Mouse (Mus musculus): ENCODE data around the gene Mta3.
"Not testable (repeated sequence)": the region's sequence is repeated elsewhere in the genome, so short reads cannot be mapped to it uniquely, and the experiment has no call there.

Mta3 gene

GRCm38 (mm10) chr17:83854284-83854918, 148.4 kb downstream of the Mta3 start:
- DNase-seq: peak; percentile 55

DNA sequence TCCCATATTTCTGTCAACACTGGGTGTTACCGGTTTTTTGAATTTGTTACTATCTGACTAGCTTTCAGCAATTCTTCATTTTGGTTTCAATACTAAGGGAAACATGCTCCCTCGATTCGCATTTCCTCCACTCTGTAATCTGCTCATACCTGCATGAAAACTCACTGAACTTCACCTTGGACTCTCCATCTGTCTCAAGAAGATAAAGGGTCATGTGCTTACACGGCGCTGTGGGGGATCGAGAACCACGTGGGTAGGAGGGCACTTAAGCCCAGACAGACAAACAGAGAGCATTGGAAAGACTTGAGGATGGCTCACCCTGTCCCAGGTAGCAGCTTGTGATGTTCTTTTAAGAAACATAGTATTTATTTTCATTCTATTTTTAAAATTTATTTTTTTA, 152.4 kb downstream of the Mta3 start:
- DNase-seq: no peak

GRCm38 (mm10) chr17:83859639-83860038, 153.7 kb downstream of the Mta3 start:
- DNase-seq: no peak

DNA sequence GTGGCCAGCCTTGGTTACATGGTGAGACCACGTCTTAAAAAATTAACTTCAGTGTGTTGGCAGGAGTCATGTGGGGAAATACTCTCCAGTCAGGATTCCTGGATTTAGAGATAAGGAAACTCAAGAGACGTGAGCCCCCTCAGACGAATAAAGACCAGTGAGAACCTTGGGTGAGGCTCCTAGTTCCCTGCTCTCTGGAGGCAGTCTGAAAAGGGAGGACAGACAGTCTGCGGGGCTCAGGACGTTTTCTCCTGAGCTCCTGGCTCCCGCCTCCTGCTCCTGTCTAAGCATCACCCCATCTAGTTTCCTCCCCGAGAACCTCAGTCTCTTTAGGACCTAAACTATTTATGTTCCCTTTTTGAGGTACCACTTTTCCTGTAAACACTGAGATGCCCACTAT, 154.3 kb downstream of the Mta3 start:
- DNase-seq: no peak

- DNase-seq: not testable (repeated sequence)
Measured at GRCm38 (mm10) chr17:83860968-83861367, 155.0 kb downstream of the Mta3 start.

DNA sequence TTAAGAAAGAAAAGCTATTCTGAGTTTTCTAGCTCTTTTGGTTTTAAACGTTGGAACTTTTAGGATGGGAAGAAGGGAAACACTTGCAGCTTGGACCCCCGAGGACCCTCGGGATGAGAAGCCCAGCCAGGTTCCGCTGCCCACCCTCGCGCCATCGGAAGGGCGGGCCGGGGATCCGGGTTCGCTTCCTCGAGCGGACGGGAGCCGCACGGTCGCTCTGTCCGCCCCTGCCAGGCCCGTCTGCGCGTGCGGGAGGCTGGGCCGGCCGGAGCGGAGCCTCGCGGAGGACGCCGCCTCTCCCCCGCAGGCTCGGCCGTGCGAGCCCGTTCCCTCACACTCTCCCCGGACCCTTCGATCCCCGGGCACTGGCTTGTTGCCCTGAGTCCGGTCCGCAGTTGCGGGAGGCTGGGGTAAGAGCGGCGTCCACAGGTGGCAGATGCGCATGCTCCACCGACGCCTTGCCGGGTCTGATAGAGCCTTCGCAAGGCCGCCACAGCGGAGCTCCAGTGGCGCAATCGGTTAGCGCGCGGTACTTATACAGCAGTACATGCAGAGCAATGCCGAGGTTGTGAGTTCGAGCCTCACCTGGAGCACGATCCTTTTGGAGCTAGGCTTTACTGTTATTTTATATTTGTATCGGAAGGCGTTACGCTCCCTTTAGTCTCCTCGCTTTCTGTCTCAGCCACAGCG, 155.6 kb downstream of the Mta3 start:
- peak; percentile 97 for DNase-seq

- peak; percentile 72 for DNase-seq
Measured at GRCm38 (mm10) chr17:83862134-83862881, 156.3 kb downstream of the Mta3 start.

GRCm38 (mm10) chr17:83865366-83865765, 159.4 kb downstream of the Mta3 start:
- no peak for DNase-seq

DNA sequence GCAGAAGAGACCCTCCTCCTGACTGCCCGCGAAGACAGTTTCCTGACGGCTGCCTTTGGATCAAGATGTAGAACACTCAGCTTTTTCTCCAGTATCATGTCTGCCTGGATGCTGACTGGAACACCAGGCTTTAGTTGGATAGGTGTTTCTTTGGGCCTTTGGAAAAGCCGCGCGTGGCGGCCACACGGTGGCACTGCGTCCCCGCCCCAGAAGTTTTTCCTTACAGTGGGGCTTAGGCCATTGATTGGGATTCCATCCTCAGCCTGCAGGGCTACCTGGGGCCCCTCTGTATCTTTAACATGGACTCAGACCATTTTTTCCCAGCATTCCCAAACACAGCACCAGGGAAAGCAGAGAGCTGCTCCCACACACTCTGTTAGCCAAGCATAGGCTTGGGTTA, 160.6 kb downstream of the Mta3 start:
- no peak for DNase-seq

- no peak for DNase-seq
Measured at GRCm38 (mm10) chr17:83870385-83870784, 164.4 kb downstream of the Mta3 start.

Measured in right cerebral cortex, postnatal 25 days (tissue).